In the genomic region with DNA sequence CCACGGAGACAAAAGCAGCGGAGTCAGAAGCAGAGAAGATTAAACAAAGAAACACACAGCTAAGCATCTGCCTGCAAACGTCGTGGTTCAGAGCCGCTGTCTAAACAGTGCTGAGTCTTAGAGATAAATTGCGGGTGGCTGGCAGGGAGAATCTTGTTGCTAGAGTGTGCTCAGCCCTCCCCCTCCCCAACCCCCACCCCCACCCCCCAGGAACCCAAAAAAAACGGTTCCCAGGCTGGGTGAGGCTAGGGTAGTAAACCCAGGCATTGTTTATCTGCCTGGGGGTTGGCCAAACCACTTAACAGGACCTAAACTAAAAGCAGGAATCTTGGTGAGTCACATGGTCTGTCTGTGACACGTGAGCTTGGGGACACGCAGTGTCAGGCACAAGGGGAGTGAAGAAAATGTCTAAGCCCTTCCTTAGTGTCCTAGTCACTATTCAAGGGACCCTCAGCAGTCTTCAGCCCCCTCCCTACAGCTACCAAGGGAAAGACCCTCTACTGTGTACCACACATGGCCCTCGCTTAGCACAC, we compare ENCODE assay signal across 8 mouse cellular contexts.
DNase-seq lines count a peak whose midpoint lies in the region; ATAC-seq lines count a peak whose summit lies in the region.

No protein-coding gene starts in this region.

- intact Hi-C loops in heart, postnatal 10 days (cut with DNase I) = no loop called here
- intact Hi-C loops in left cerebral cortex, postnatal 14 days (cut with DNase I) = no loop called here

- peak; percentile 11 to 20 for DNase-seq in heart, adult 18-20 months
- no peak for DNase-seq in heart, adult 9 months (ENCODE audit: low spot score in 2 of 2)
- DNase-seq in ZHBTc4 (ENCODE audit: low read depth, low spot score) = peak; percentile 57
- DNase-seq in heart, postnatal 10 days = peak; percentile 30 to 31
- no peak for DNase-seq in left cerebral cortex, postnatal 14 days (ENCODE audit: low spot score in 2 of 2)
- no peak for DNase-seq in spleen, postnatal 14 days (ENCODE audit: low spot score in 2 of 2)
- DNase-seq in layer of hippocampus, postnatal 36 days = no peak

- ATAC-seq in megakaryocyte-erythroid progenitor cell, adult 5-6 weeks (replicated peaks; ENCODE audit: low FRiP score, low TSS enrichment, poor library complexity, severe bottlenecking) = peak; percentile 90

Comparison
In these comparisons a context has a peak if more than half of its experiments do, and no peak if none do; other contexts are left out.
1. DNase-seq: peak in heart, adult 18-20 months (2 of 2), ZHBTc4 (single experiment) and heart, postnatal 10 days (2 of 2); none in heart, adult 9 months (0 of 2), left cerebral cortex, postnatal 14 days (0 of 2), spleen, postnatal 14 days (0 of 2) and layer of hippocampus, postnatal 36 days (0 of 2).